Mouse (Mus musculus) cerebellum, adult 2 months (tissue): ENCODE measurements at regions not wholly inside any gene's neighbourhood (a gene's known extent, or its start where the extent isn't known, plus 50 kb on each side); places are given as distances from the start of the nearest gene placed in this dataset.

ENCODE experiments used
- CTCF ChIP-seq: fragments of 200-500 bp; IDR thresholded peaks from 2 replicates; pipeline ENCODE4 v1.5.1; 2011; ENCODE audit warnings: low read depth, mild to moderate bottlenecking, control low read depth, low read length, moderate library complexity, borderline replicate concordance; ENCODE audit not compliant: insufficient read depth
- POLR2A ChIP-seq: fragments of 200-500 bp; IDR thresholded peaks from 2 replicates; pipeline ENCODE4 v1.6.1; 2011; ENCODE audit warnings: low read length, control low read depth, borderline replicate concordance; ENCODE audit not compliant: insufficient read depth

- TF ChIP-seq CTCF (no peak), POLR2A (no peak)
Observed at GRCm38 (mm10) chr13:6484418-6484817, 63.5 kb upstream of the Pitrm1 start.
